Mouse (Mus musculus): Measurements from ENCODE around the gene Plbd2.
A peak's percentile ranks its signal among the peaks of the same experiment; 100 is the strongest.

The Plbd2 gene

DNA sequence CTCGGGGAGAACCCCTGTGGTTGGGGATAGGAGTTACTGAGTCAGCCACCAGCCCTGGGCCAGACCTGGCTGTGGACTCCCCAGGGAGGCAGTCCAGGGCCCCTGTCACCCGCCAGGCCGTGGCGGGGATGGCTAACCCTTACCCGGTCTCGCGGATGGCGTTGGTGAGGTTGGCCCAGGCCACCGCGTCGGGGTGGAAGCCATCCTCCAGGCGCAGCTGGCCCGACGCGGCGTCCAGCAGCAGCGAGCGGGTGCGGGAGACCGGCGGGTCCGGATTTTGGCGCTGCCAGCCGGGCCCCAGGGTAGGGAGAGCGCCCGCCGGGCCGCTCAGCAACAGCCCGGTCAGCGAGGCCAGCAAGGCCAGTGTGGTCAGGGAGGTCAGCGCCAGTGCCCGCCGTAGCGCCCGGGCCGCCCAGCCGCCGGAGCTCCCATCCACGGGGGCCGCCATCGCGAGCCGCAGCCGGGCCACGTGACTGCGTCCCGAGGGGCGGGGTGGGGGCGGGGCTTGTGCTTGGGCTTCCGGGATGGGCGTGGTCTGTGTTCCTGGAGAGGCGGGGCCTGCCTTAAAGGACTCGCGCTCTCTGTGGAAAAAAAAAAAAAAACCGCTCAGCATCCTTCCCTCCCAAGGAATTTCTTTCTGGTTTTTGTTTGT, at the start of gene Plbd2:
TSS of gene Plbd2 (minus strand) at position 482 of the 652 bp plus-strand sequence.
- peak; percentile 94 for DNase-seq (ENCODE audit: low spot score)

DNA sequence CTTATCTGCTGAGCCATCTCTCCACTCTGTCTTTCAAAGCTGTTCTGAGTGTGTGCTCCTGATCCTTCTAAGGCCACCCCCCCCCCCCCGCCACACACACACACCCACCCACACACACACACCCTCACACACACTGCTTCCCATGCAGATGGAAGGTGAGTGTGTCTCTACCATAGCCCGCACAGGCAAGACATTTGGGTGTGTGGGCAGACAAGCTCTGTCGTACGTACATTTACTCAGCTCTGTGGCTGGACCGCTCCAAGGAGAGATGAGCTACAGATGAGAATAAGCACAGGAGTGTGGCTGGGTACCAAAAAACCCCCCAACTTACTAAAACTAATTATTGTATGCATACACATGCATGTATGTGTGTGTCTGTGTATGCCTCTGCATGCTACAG, 47.2 kb upstream of the Plbd2 start:
- DNase-seq (ENCODE audit: low spot score), result no peak

GRCm38 (mm10) chr5:120550137-120550536, 46.7 kb upstream of the Plbd2 start:
- no peak for DNase-seq (ENCODE audit: low spot score)

GRCm38 (mm10) chr5:120548236-120548850, 44.9 kb upstream of the Plbd2 start:
- no peak for DNase-seq (ENCODE audit: low spot score)

DNA sequence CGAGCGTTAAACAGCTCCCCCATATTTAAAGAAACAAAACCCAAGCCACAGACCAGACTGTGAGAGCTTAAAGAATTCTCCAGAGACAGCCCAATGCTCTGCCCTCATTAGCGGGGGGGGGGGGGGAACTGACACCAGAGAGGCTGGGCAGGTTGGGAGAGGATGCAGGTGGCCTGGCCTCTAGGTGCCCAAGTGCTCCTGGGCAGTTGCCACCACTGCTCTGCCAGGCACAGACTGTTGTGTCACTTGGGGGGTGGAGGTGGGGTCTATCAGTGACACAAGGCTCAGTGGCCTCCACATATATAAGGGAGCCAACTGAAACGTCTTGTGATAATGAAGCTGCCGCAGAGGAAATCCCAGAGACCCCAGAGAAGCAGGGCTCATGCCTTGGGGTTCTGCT, 33.2 kb upstream of the Plbd2 start:
- no peak for DNase-seq (ENCODE audit: low spot score)

DNA sequence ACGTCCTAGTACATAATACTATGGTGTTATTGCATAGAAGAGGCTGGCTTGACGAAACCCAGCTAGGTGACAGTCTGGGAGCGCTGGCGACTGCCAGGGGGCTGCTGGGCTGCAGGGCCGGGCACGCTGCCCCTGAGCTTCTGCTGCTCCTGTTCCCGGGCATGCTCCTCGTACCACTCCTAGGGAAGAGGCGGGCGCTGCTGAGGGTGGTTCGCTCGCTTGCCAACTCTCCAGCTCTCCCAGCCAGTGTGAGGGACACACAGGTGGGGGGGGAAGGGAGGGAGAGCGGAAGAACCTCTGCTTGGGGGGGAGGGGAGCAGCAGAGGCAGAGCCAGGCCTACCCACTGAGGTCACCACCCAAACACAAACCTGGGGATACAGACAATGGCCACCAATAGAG, 32.6 kb upstream of the Plbd2 start:
- no peak for DNase-seq (ENCODE audit: low spot score)

GRCm38 (mm10) chr5:120534686-120535075, 31.3 kb upstream of the Plbd2 start:
- DNase-seq (ENCODE audit: low spot score), result no peak

- DNase-seq (ENCODE audit: low spot score), result no peak
Observed at GRCm38 (mm10) chr5:120534071-120534685, 30.8 kb upstream of the Plbd2 start.

GRCm38 (mm10) chr5:120531631-120532030, 28.2 kb upstream of the Plbd2 start:
- DNase-seq (ENCODE audit: low spot score), result no peak

DNA sequence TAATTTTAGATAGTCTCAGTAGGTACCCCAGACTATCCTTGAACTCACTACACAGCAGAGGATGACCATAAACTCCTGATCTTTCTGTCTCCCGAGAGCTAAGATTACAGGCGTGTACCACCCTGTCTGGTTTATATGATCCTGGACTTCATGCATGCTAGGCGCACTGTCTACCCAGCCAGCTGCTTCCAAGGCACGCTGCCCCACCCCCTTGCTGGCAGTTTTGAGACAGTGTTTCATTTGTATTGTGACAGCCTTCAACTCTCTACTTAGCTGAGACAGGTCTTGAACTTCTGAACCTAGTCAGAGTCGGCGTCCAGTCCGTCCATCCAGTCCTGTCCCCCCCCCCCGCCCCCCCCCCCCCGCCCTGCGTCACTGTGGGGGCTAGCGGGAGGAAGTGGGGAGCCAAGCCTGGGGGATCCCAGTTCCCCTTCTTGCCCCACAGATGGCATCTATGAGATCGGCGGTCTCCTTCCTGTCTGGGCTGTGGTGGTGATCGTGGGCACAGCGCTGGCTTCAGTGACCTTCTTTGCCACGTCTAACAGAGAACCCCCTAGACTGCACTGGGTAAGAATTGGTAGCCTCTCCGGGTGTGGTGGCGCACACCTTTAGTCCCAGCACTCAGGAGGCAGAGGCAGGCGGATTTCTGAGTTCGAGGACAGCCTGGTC, 24.0 kb upstream of the Plbd2 start:
- no peak for DNase-seq (ENCODE audit: low spot score)

DNA sequence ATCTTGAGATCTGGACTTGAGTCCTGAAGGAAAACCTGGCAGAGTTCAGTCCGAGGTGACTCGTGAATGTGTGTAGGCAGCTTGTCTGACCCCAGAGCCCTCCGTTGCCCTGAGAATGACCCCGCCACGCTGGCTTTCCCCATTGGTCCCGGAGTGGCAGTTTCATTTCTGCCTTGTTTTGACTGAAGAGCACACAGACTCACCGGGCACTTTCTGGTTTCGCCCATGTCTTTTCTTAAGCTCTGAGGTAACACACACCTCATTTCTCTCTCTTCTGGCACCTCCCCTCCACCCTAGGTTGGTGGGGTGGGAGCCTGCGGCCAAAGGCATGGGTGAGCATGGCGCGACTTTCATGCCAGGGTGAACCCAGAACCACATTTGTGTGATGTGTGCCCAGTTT, 22.9 kb upstream of the Plbd2 start:
- no peak for DNase-seq (ENCODE audit: low spot score)

DNA sequence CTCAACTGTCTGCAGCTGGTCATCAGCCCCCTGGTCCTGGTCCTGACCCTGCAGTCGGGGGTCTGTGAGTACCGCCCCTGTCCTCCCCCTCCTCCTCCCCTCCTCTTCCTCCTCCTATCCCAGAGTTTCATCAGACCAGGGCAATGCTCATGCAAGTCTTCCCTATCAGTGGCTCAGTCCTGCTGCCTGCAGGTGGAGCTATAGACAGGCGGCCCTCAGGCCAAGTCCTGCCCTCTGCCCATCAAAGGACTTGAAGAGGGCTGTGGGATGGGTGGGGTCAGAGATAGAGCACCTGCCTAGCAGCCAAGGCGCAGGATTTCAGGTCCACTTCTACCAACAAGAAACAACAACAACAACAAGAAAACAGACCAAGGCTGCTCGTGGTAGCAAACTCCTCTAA, 22.3 kb upstream of the Plbd2 start:
- DNase-seq (ENCODE audit: low spot score), result no peak

DNA sequence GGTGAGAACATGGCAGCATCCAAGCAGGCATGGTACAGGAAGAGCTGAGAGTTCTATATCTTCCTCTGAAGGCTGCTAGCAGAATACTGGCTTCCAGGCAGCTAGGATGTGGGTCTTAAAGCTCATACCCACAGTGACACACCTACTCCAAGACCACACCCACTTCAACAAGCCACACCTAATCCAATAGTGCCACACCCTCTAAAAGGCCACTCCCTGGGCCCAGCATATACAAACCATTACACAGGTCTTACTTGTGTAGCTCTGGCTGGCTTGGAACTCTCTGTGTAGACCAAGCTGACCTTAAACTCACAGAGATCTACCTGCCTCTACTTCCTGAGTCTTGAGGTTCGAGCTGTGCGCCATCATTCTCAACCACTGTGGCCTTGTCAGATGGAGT, 21.3 kb upstream of the Plbd2 start:
- no peak for DNase-seq (ENCODE audit: low spot score)

- DNase-seq (ENCODE audit: low spot score), result peak; percentile 26
Observed at GRCm38 (mm10) chr5:120522649-120523048, 19.2 kb upstream of the Plbd2 start.

- DNase-seq (ENCODE audit: low spot score), result peak; percentile 66
Observed at GRCm38 (mm10) chr5:120517552-120517951, 14.1 kb upstream of the Plbd2 start.

GRCm38 (mm10) chr5:120516221-120516984, 13.0 kb upstream of the Plbd2 start:
- peak; percentile 54 for DNase-seq (ENCODE audit: low spot score)

- no peak for DNase-seq (ENCODE audit: low spot score)
Observed at GRCm38 (mm10) chr5:120515451-120515850, 12.0 kb upstream of the Plbd2 start.

GRCm38 (mm10) chr5:120514754-120515153, 11.3 kb upstream of the Plbd2 start:
- DNase-seq (ENCODE audit: low spot score), result peak; percentile 63

DNA sequence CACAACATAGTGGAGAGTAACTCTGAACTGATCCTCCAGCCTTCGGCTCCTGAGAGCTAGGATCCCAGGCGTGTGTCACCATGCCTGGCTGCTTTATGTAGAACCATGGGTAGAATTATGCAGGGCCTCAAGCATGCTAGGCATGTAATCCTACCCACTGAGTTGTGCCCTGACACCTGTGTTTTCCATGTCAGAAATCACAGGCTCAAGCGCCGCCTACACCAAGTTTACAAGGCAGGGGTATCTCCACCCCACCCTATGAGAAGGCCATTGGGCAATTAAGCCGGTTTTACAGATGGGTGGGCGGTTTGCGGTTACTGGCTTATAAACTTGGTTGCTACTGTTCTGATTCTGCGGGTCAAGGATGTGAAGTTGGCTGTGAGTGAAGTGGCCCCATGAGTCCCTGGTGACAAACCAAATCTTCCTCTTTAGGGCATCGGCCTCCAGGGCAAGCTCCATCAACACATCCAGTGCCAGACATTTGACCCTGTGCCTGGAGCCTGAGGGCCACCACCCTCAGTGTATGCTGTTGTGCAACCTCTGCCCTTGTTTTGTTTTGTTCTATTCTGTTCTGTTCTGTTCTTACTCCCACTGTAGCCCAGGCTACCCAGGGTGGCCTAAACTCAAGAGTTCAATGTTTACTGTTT, 10.7 kb upstream of the Plbd2 start:
- DNase-seq (ENCODE audit: low spot score), result no peak

- DNase-seq (ENCODE audit: low spot score), result peak; percentile 24
Observed at GRCm38 (mm10) chr5:120512911-120513555, 9.6 kb upstream of the Plbd2 start.

DNA sequence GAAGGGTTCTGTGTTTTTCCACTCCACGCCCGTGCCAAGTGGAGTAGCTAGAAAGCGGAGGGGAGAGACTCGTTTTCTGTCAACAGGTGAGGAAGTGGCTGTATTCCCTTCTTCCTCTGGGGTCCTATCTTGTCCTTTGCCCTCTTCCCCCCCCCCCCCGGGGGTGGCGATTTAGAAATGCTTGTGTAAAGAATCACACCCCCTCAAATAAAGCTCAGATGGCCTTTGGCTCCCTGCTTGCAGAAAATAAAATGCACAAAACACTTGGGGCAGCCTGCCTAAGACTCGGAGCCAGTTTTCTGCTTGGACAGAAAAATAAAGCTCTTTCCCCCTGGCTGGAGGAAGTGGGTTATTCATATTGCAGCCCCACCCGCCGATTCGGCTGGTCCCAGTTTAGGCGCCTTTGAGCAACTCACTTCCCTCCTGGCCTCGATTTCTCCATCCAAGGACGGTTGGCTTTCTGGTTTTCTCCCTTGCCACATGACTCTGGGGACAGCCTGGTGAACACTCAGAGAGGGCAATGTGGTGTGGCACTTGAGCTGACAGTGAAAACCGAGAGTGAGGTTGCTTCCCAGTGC, 8.3 kb upstream of the Plbd2 start:
- DNase-seq (ENCODE audit: low spot score), result no peak
